Mouse (Mus musculus) A20 (cell line): ENCODE measurements around the gene Acads.
"Not testable (repeated sequence)": the region's sequence is repeated elsewhere in the genome, so short reads cannot be mapped to it uniquely, and the experiment has no call there.

Experiments used
- DNase-seq: peaks from one replicate; pipeline ENCODE4 v3.0.0-alpha.2; 2011; ENCODE audit warnings: low read depth, low spot score

Acads gene

GRCm38 (mm10) chr5:115125211-115125871 is 6.2 kb upstream of the Acads start:
- DNase-seq, result peak; percentile 78

GRCm38 (mm10) chr5:115124690-115125089 is 5.5 kb upstream of the Acads start:
- DNase-seq, result no peak

GRCm38 (mm10) chr5:115120978-115121377 is 1.8 kb upstream of the Acads start:
- no peak for DNase-seq

- no peak for DNase-seq
These were observed 1.7 kb downstream of the Acads start for GRCm38 (mm10) chr5:115117467-115117866.

GRCm38 (mm10) chr5:115116426-115116825 is 2.7 kb downstream of the Acads start:
- DNase-seq, result no peak

- DNase-seq, result no peak
These were observed 4.6 kb downstream of the Acads start for GRCm38 (mm10) chr5:115114501-115114900.

- no peak for DNase-seq
These were observed 5.9 kb downstream of the Acads start for GRCm38 (mm10) chr5:115113244-115113643.

- DNase-seq, result no peak
These were observed 8.0 kb downstream of the Acads start for GRCm38 (mm10) chr5:115111156-115111555.

- not testable (repeated sequence) for DNase-seq
These were observed 15.9 kb downstream of the Acads start for GRCm38 (mm10) chr5:115103253-115103652.

GRCm38 (mm10) chr5:115102231-115102630 is 16.9 kb downstream of the Acads start:
- DNase-seq, result no peak

- no peak for DNase-seq
These were observed 18.7 kb downstream of the Acads start for GRCm38 (mm10) chr5:115100473-115100872.

- DNase-seq, result no peak
These were observed 19.2 kb downstream of the Acads start for GRCm38 (mm10) chr5:115099991-115100390.

- no peak for DNase-seq
These were observed 19.6 kb downstream of the Acads start for GRCm38 (mm10) chr5:115099530-115099929.

- DNase-seq, result no peak
These were observed 21.0 kb downstream of the Acads start, which contains the start of gene Gm10401 for GRCm38 (mm10) chr5:115098195-115098594. Gm10401 (minus strand) TSS chr5:115098295.

- DNase-seq, result no peak
These were observed 27.4 kb downstream of the Acads start for GRCm38 (mm10) chr5:115091776-115092175.

- DNase-seq, result no peak
These were observed 28.1 kb downstream of the Acads start for GRCm38 (mm10) chr5:115091015-115091414.

- no peak for DNase-seq
These were observed 29.4 kb downstream of the Acads start for GRCm38 (mm10) chr5:115089592-115090268.

GRCm38 (mm10) chr5:115085675-115086074 is 33.5 kb downstream of the Acads start:
- no peak for DNase-seq

- no peak for DNase-seq
These were observed 35.7 kb downstream of the Acads start for GRCm38 (mm10) chr5:115083492-115083891.

- DNase-seq, result no peak
These were observed 37.5 kb downstream of the Acads start for GRCm38 (mm10) chr5:115081636-115082035.

- peak; percentile 65 for DNase-seq
These were observed 42.8 kb downstream of the Acads start for GRCm38 (mm10) chr5:115076144-115076901.

GRCm38 (mm10) chr5:115074749-115075148 is 44.4 kb downstream of the Acads start:
- no peak for DNase-seq
